36 mouse cellular contexts compared by ENCODE assay signal in the genomic region with DNA sequence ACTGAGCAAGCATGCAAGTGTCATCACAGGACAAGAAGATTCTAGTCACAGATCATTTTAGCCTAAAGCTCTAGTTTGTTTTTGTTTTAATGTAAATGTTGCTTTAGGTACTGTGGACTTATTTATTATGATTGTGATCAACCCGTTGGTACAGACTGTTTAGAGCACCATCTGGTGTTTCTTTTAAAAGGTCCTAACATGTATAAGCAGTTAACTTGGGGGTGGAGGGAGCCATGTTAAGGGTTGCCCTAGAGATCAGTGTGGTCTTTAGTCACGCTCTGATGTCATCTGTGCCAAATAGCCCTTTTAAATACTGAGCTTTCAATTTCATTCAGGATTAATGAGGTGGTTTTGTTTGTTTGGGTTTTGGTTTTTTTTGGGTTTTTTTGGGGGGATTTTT.
"Had no signal": no experiment of that assay in that cellular context is flagged by ENCODE, and none has a peak within 500 bp of the region (broad histone marks: within the 10 kb centered on the region; RNA-seq: fewer than 3 reads in every experiment).

No protein-coding gene starts in this region.

- H3K4me3 ChIP-seq: heart, adult 2 months; heart, embryonic 10.5 days; heart, embryonic 12.5 days; heart, embryonic 13.5 days; heart, embryonic 15.5 days; hindbrain, embryonic 10.5 days; hindbrain, embryonic 12.5 days; hindbrain, embryonic 13.5 days; hindbrain, embryonic 15.5 days; intestine, embryonic 15.5 days; kidney, embryonic 15.5 days; layer of hippocampus, adult 2 months had no signal

- ATAC-seq: hindbrain, embryonic 16.5 days; hindbrain, postnatal 0 days; inflammation-experienced regulatory T-cells, adult 6 months; intestine, embryonic 15.5 days; intestine, embryonic 16.5 days; intestine, postnatal 0 days had no signal

- H3K4me2 ChIP-seq: heart, embryonic 11.5 days; heart, embryonic 12.5 days; heart, embryonic 13.5 days; heart, embryonic 15.5 days; hindbrain, embryonic 12.5 days; hindbrain, embryonic 13.5 days; hindbrain, embryonic 14.5 days; hindbrain, embryonic 15.5 days; intestine, embryonic 15.5 days; kidney, embryonic 15.5 days had no signal

- H3K9me3 ChIP-seq: heart, embryonic 10.5 days; heart, embryonic 12.5 days; heart, embryonic 13.5 days; heart, embryonic 15.5 days; hindbrain, embryonic 10.5 days; hindbrain, embryonic 12.5 days; hindbrain, embryonic 13.5 days; hindbrain, embryonic 15.5 days; intestine, embryonic 15.5 days; kidney, embryonic 15.5 days had no signal

- DNase-seq: heart, adult 18-20 months; heart, adult 2 months; heart, postnatal 10 days; heart, postnatal 14 days; heart, postnatal 36 days; heart, postnatal 4 days; kidney, adult 11 months; kidney, adult 18-20 months; kidney, adult 2 months; kidney, adult 8-10 months; kidney, adult 9 months; kidney, postnatal 10 days; kidney, postnatal 14 days; kidney, postnatal 25 days; kidney, postnatal 36 days; kidney, postnatal 4 days; layer of hippocampus, adult 9-11 months had no signal

- H3K27me3 ChIP-seq: heart, embryonic 12.5 days; heart, embryonic 13.5 days; heart, embryonic 15.5 days; hindbrain, embryonic 12.5 days; hindbrain, embryonic 13.5 days; hindbrain, embryonic 15.5 days; intestine, embryonic 15.5 days; kidney, embryonic 15.5 days had no signal

- H3K9ac ChIP-seq: heart, embryonic 12.5 days; heart, embryonic 13.5 days; heart, embryonic 15.5 days; hindbrain, embryonic 12.5 days; hindbrain, embryonic 13.5 days; hindbrain, embryonic 14.5 days; hindbrain, embryonic 15.5 days; intestine, embryonic 15.5 days; kidney, embryonic 15.5 days had no signal

- H3K4me1 ChIP-seq: heart, embryonic 10.5 days; heart, embryonic 12.5 days; heart, embryonic 15.5 days; hindbrain, embryonic 10.5 days; hindbrain, embryonic 12.5 days; hindbrain, embryonic 13.5 days; hindbrain, embryonic 15.5 days; intestine, embryonic 15.5 days; kidney, embryonic 15.5 days had no signal

- H3K27ac ChIP-seq: heart, adult 2 months; heart, embryonic 10.5 days; heart, embryonic 13.5 days; heart, embryonic 15.5 days; hindbrain, embryonic 10.5 days; hindbrain, embryonic 12.5 days; hindbrain, embryonic 13.5 days; hindbrain, embryonic 14.5 days; hindbrain, embryonic 15.5 days; hindbrain, postnatal 0 days; intestine, embryonic 15.5 days; kidney, embryonic 15.5 days; kidney, postnatal 0 days; layer of hippocampus, adult 2 months had no signal
